ENCODE assay signal across 8 mouse cellular contexts in genomic region chr8:122666827-122667226, GRCm38 (mm10). TPM values are rescaled to one million over a fixed set of nuclear protein-coding genes. Genes with fewer than 3 reads are reported as not detected.
A peak's percentile ranks its signal among the peaks of the same experiment; 100 is the strongest.
DNase-seq lines count a peak whose midpoint lies in the region; ATAC-seq lines count a peak whose summit lies in the region.

No protein-coding gene starts in this region.

- H3K4me1 ChIP-seq in forebrain, embryonic 13.5 days, result peaks cover 83% of the 10 kb centered on the region
- H3K4me1 ChIP-seq in forebrain, embryonic 11.5 days (replicated peaks; ENCODE audit: control insufficient read depth, insufficient read depth, low read length), result no peaks in the 10 kb centered on the region; the same call in 1 of the 2 replicates
- H3K4me1 ChIP-seq in midbrain, embryonic 16.5 days (ENCODE audit: control insufficient read depth, insufficient read depth, low read length), result peaks cover 34% of the 10 kb centered on the region

- WGBS in forebrain, embryonic 13.5 days, result 62% methylated on average over 12 of the region's 12 CpGs
- WGBS in forebrain, embryonic 11.5 days, result 62% methylated on average over 12 of the region's 12 CpGs
- 63% methylated on average over 12 of the region's 12 CpGs for WGBS in midbrain, embryonic 16.5 days

- H3K27ac ChIP-seq in forebrain, embryonic 13.5 days, result peak overlapping the region; percentile 59
- no peak overlapping the region for H3K27ac ChIP-seq in forebrain, embryonic 11.5 days (ENCODE audit: low read depth, low read length)
- peak overlapping the region; percentile 53 for H3K27ac ChIP-seq in midbrain, embryonic 16.5 days (ENCODE audit: low read length)

- H3K9ac ChIP-seq in forebrain, embryonic 13.5 days, result peak overlapping the region; percentile 16; the same call in 1 of the 2 replicates
- no peak overlapping the region for H3K9ac ChIP-seq in forebrain, embryonic 11.5 days (ENCODE audit: low read length)
- H3K9ac ChIP-seq in midbrain, embryonic 16.5 days (ENCODE audit: low read depth, low read length), result peak overlapping the region; percentile 41

- no peaks in the 10 kb centered on the region for H3K9me3 ChIP-seq in forebrain, embryonic 13.5 days (replicated peaks)
- H3K9me3 ChIP-seq in forebrain, embryonic 11.5 days (ENCODE audit: control insufficient read depth, low read length), result no peaks in the 10 kb centered on the region
- no peaks in the 10 kb centered on the region for H3K9me3 ChIP-seq in midbrain, embryonic 16.5 days (replicated peaks; ENCODE audit: control insufficient read depth, low read length, poor library complexity, severe bottlenecking)

- no peak overlapping the region for H3K4me3 ChIP-seq in forebrain, embryonic 13.5 days
- H3K4me3 ChIP-seq in forebrain, embryonic 11.5 days (ENCODE audit: low read depth, low read length), result no peak overlapping the region
- no peak overlapping the region for H3K4me3 ChIP-seq in midbrain, embryonic 16.5 days (ENCODE audit: low read depth, low read length)

- H3K36me3 ChIP-seq in forebrain, embryonic 13.5 days (ENCODE audit: poor library complexity, severe bottlenecking), result no peaks in the 10 kb centered on the region
- H3K36me3 ChIP-seq in forebrain, embryonic 11.5 days (ENCODE audit: control insufficient read depth, insufficient read depth, low read length), result no peaks in the 10 kb centered on the region
- no peaks in the 10 kb centered on the region for H3K36me3 ChIP-seq in midbrain, embryonic 16.5 days (ENCODE audit: control insufficient read depth, insufficient read depth, low read length)

- ATAC-seq in forebrain, embryonic 13.5 days, result no peak
- ATAC-seq in forebrain, embryonic 11.5 days (replicated peaks; ENCODE audit: low FRiP score), result no peak
- peak; percentile 32 for ATAC-seq in erythroid progenitor cell, adult 5-6 weeks (replicated peaks; ENCODE audit: low FRiP score, poor library complexity, severe bottlenecking)
- ATAC-seq in midbrain, embryonic 16.5 days, result no peak

- H3K27me3 ChIP-seq in forebrain, embryonic 13.5 days, result peaks cover 37% of the 10 kb centered on the region
- peaks cover 6% of the 10 kb centered on the region; the same call in 1 of the 2 replicates for H3K27me3 ChIP-seq in forebrain, embryonic 11.5 days (ENCODE audit: control insufficient read depth, insufficient read depth, low read length)
- no peaks in the 10 kb centered on the region for H3K27me3 ChIP-seq in midbrain, embryonic 16.5 days (ENCODE audit: control insufficient read depth, insufficient read depth, low read depth, low read length)

- H3K4me2 ChIP-seq in forebrain, embryonic 13.5 days, result peak overlapping the region; percentile 25; the same call in 1 of the 2 replicates
- no peak overlapping the region for H3K4me2 ChIP-seq in forebrain, embryonic 11.5 days (ENCODE audit: low read depth, low read length, severe bottlenecking)
- peak overlapping the region; percentile 23 for H3K4me2 ChIP-seq in midbrain, embryonic 16.5 days (ENCODE audit: low read length)

- no peak for DNase-seq in forebrain, embryonic 11.5 days (ENCODE audit: low spot score)
- peak; percentile 72 for DNase-seq in 416B (ENCODE audit: low read depth)
- DNase-seq in layer of hippocampus, postnatal 10 days (ENCODE audit: low spot score in 2 of 2), result peak; percentile 36 to 47
- DNase-seq in adrenal gland, postnatal 36 days, result no peak
- no peak for DNase-seq in embryo, embryonic 9.5 days (ENCODE audit: extremely low spot score)

RNA-seq across cellular contexts. Expression of gene Cbfa2t3, which starts 32.1 kb away (rescaled TPM):
- 12.4 and 13.9 TPM in 2 replicates for polyA plus RNA-seq in forebrain, embryonic 13.5 days (2015; fragmentation: Nextera tagmentation; extraction: Ambion mirVana)
- polyA plus RNA-seq in forebrain, embryonic 11.5 days (2014; fragmentation: Nextera tagmentation; extraction: Ambion mirVana), result 6.0 and 7.0 TPM in 2 replicates
- 4.0 and 16.8 TPM in 2 replicates for total RNA-seq in erythroid progenitor cell, adult 5-6 weeks (2015; ENCODE audit: low replicate concordance)
- 1.5 and 7.6 TPM in 2 replicates for total RNA-seq in erythroid progenitor cell, adult 5-6 weeks (2017; ENCODE audit: low replicate concordance)
- 10 to 100 TPM; 23.4 to 25.7 TPM for total RNA-seq in layer of hippocampus, postnatal 10 days (2021)
- polyA plus RNA-seq in midbrain, embryonic 16.5 days (2015; fragmentation: Nextera tagmentation; extraction: Ambion mirVana), result 17.7 and 17.9 TPM in 2 replicates
- total RNA-seq in adrenal gland, postnatal 36 days (2021), result 10 to 100 TPM in 1 of 2 experiments, 1 to 10 TPM in 1; 8.7 to 13.7 TPM

RNA-seq across cellular contexts. Expression of gene Pabpn1l, which starts 44.3 kb away (rescaled TPM):
- not detected in 2 replicates for polyA plus RNA-seq in forebrain, embryonic 13.5 days (2015; fragmentation: Nextera tagmentation; extraction: Ambion mirVana)
- polyA plus RNA-seq in forebrain, embryonic 11.5 days (2014; fragmentation: Nextera tagmentation; extraction: Ambion mirVana), result not detected in 2 replicates
- not detected in 2 replicates for total RNA-seq in erythroid progenitor cell, adult 5-6 weeks (2015; ENCODE audit: low replicate concordance)
- total RNA-seq in erythroid progenitor cell, adult 5-6 weeks (2017; ENCODE audit: low replicate concordance), result not detected in 2 replicates
- not detected for total RNA-seq in layer of hippocampus, postnatal 10 days (2021)
- polyA plus RNA-seq in midbrain, embryonic 16.5 days (2015; fragmentation: Nextera tagmentation; extraction: Ambion mirVana), result not detected in 2 replicates
- not detected for total RNA-seq in adrenal gland, postnatal 36 days (2021)

RNA-seq across cellular contexts. Expression of gene Trappc2l, which starts 55.4 kb away (rescaled TPM):
- 69.3 and 79.6 TPM in 2 replicates for polyA plus RNA-seq in forebrain, embryonic 13.5 days (2015; fragmentation: Nextera tagmentation; extraction: Ambion mirVana)
- 39.3 and 49.9 TPM in 2 replicates for polyA plus RNA-seq in forebrain, embryonic 11.5 days (2014; fragmentation: Nextera tagmentation; extraction: Ambion mirVana)
- total RNA-seq in erythroid progenitor cell, adult 5-6 weeks (2015; ENCODE audit: low replicate concordance), result 18.0 and 43.2 TPM in 2 replicates
- 1.8 and 5.9 TPM in 2 replicates for total RNA-seq in erythroid progenitor cell, adult 5-6 weeks (2017; ENCODE audit: low replicate concordance)
- 10 to 100 TPM; 75.6 to 79.9 TPM for total RNA-seq in layer of hippocampus, postnatal 10 days (2021)
- 93.8 and 101 TPM in 2 replicates for polyA plus RNA-seq in midbrain, embryonic 16.5 days (2015; fragmentation: Nextera tagmentation; extraction: Ambion mirVana)
- total RNA-seq in adrenal gland, postnatal 36 days (2021), result 10 to 100 TPM; 49.9 to 64.4 TPM

RNA-seq across cellular contexts. Expression of gene Galns, which starts 55.6 kb away (rescaled TPM):
- 3.0 and 3.2 TPM in 2 replicates for polyA plus RNA-seq in forebrain, embryonic 13.5 days (2015; fragmentation: Nextera tagmentation; extraction: Ambion mirVana)
- polyA plus RNA-seq in forebrain, embryonic 11.5 days (2014; fragmentation: Nextera tagmentation; extraction: Ambion mirVana), result 4.5 and 5.8 TPM in 2 replicates
- total RNA-seq in erythroid progenitor cell, adult 5-6 weeks (2015; ENCODE audit: low replicate concordance), result 4.6 and 24.5 TPM in 2 replicates
- 4.2 and 5.0 TPM in 2 replicates for total RNA-seq in erythroid progenitor cell, adult 5-6 weeks (2017; ENCODE audit: low replicate concordance)
- 10 to 100 TPM; 10.6 to 10.7 TPM for total RNA-seq in layer of hippocampus, postnatal 10 days (2021)
- 8.4 and 8.9 TPM in 2 replicates for polyA plus RNA-seq in midbrain, embryonic 16.5 days (2015; fragmentation: Nextera tagmentation; extraction: Ambion mirVana)
- total RNA-seq in adrenal gland, postnatal 36 days (2021), result 1 to 10 TPM; 6.0 to 6.8 TPM

Comparison
In these comparisons a context has a peak if more than half of its experiments do, and no peak if none do; other contexts are left out.
1. DNase-seq: peak in 416B (single experiment) and layer of hippocampus, postnatal 10 days (2 of 2); none in forebrain, embryonic 11.5 days (single experiment), adrenal gland, postnatal 36 days (0 of 2) and embryo, embryonic 9.5 days (single experiment).